Mouse (Mus musculus): ENCODE data around the gene Mical2. TPM values are rescaled to one million over a fixed set of nuclear protein-coding genes. Genes with fewer than 3 reads are reported as not detected.

The Mical2 gene
- total and polyA plus RNA-seq, 3 experiments: not detected

DNA sequence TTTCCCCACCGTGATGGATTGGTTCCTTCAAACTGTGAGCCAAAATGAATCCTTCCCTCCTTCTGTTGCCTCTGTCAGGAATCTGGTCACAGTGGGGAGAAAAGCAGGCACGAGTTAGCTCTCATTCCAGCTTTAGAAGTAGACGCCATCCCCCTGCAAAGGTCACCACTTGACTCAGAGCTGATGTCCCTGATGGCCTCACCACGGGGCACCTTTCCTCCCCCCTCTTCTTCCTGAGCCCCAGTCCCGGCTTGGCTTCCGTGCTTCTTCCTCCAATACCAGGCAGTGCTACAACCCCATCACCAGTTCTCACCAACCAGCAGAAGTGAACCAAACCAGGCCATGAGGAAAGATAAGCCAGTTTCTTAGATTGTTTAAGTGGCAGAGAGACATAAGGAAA is 16.9 kb downstream of the Mical2 start:
- Histone ChIP-seq H3K36me3 (ENCODE audit: control insufficient read depth in 1 of 2, insufficient read depth in 2 of 2, low read length in 2 of 2) (no peaks in the 10 kb centered on the region), H3K4me3 (ENCODE audit: control insufficient read depth in 1 of 2, insufficient read depth in 1 of 2, low read depth in 2 of 2, low read length in 2 of 2) (no peak overlapping the region), H3K9ac (ENCODE audit: control insufficient read depth, low read depth, low read length, poor library complexity, severe bottlenecking) (no peak overlapping the region), H3K79me2 (ENCODE audit: control insufficient read depth, insufficient read depth, low read length, poor library complexity) (no peaks in the 10 kb centered on the region), H3K27ac (ENCODE audit: control insufficient read depth, low read depth, low read length) (no peak overlapping the region), H3K27me3 (ENCODE audit: control insufficient read depth in 1 of 2, insufficient read depth in 2 of 2, low read length in 2 of 2) (no peaks in the 10 kb centered on the region), H3K4me1 (ENCODE audit: control insufficient read depth in 1 of 2, insufficient read depth in 2 of 2, low read length in 2 of 2) (no peaks in the 10 kb centered on the region), H3K9me3 (replicated peaks; ENCODE audit: insufficient read depth, low read length) (no peaks in the 10 kb centered on the region)
- DNase-seq (ENCODE audit: low read depth, low spot score): no peak
- no peak for TF ChIP-seq ZMIZ1 (IDR thresholded peaks at IDR 0.05; ENCODE audit: low read depth, low read length)
- TF ChIP-seq SMC3 (IDR thresholded peaks at IDR 0.05; ENCODE audit: low read depth, low read length): no peak
- TF ChIP-seq UBTF (IDR thresholded peaks at IDR 0.05; ENCODE audit: borderline replicate concordance, insufficient read depth, low read depth, low read length): no peak
- no peak for TF ChIP-seq POLR2A (IDR thresholded peaks at IDR 0.05; ENCODE audit: control insufficient read depth in 1 of 2, insufficient read depth in 1 of 2, low read depth in 1 of 2, low read length in 2 of 2, poor library complexity in 1 of 2)
- no peak for TF ChIP-seq CHD1 (IDR thresholded peaks at IDR 0.05; ENCODE audit: low read depth, low read length)
- no peak for TF ChIP-seq POLR2AphosphoS5 (IDR thresholded peaks at IDR 0.05; ENCODE audit: borderline replicate concordance, low read depth, low read length)
- no peak for TF ChIP-seq KAT2A (conservative IDR thresholded peaks at IDR 0.05; ENCODE audit: low read depth, low read length)
- no peak for TF ChIP-seq CTCF (IDR thresholded peaks at IDR 0.05 in 2 of 3, conservative IDR thresholded peaks at IDR 0.05 in 1 of 3; ENCODE audit: control insufficient read depth in 1 of 3, insufficient read depth in 1 of 3, low read depth in 2 of 3, low read length in 3 of 3, poor library complexity in 1 of 3, severe bottlenecking in 1 of 3)
- no peak for TF ChIP-seq RAD21 (IDR thresholded peaks at IDR 0.05; ENCODE audit: low read depth, low read length)
- TF ChIP-seq MAZ (IDR thresholded peaks at IDR 0.05; ENCODE audit: low read depth, low read length): no peak
- TF ChIP-seq ZC3H11A (IDR thresholded peaks at IDR 0.05; ENCODE audit: low read depth, low read length): no peak

DNA sequence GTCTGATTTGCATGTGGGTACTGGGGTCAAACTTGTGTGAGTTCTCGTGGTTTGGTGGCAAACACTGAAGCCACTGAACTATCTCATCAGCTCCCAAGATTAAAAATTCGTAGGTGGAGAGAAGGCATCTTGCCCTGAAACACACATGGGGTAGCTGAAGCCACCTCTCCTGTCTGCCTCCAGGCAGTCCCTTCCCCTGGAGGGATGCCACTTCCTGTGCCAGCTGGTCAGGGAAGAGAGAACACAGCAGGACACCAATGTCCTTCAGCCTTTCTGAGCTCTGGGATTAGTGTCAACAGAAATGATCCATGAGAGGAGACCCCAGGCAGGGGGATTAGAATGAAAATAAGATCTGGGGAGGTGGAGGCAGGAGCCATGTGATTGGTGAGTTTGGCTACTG is 18.4 kb downstream of the Mical2 start:
- TF ChIP-seq POLR2AphosphoS5 (IDR thresholded peaks at IDR 0.05; ENCODE audit: borderline replicate concordance, low read depth, low read length) (no peak), ZKSCAN1 (IDR thresholded peaks at IDR 0.05; ENCODE audit: low read depth, low read length) (no peak), SMC3 (IDR thresholded peaks at IDR 0.05; ENCODE audit: low read depth, low read length) (no peak), MXI1 (IDR thresholded peaks at IDR 0.05; ENCODE audit: low read depth, low read length) (no peak), RAD21 (IDR thresholded peaks at IDR 0.05; ENCODE audit: low read depth, low read length) (no peak), ZNF384 (IDR thresholded peaks at IDR 0.05; ENCODE audit: low read depth, low read length) (no peak), POLR2A (IDR thresholded peaks at IDR 0.05; ENCODE audit: control insufficient read depth in 1 of 2, insufficient read depth in 1 of 2, low read depth in 1 of 2, low read length in 2 of 2, poor library complexity in 1 of 2) (no peak), RCOR1 (IDR thresholded peaks at IDR 0.05; ENCODE audit: low read depth, low read length) (no peak), MAX (IDR thresholded peaks at IDR 0.05; ENCODE audit: low read length) (no peak), BHLHE40 (IDR thresholded peaks at IDR 0.05; ENCODE audit: borderline replicate concordance, low read depth, low read length) (no peak), NRF1 (IDR thresholded peaks at IDR 0.05; ENCODE audit: insufficient read depth, low read depth, low read length, poor library complexity, severe bottlenecking) (no peak), MAZ (IDR thresholded peaks at IDR 0.05; ENCODE audit: low read depth, low read length) (no peak), USF1 (IDR thresholded peaks at IDR 0.05; ENCODE audit: low read depth, low read length) (no peak)

More for the DNA sequence above, 18.4 kb downstream of the Mical2 start:
- no peak overlapping the region for H3K27ac ChIP-seq (ENCODE audit: control insufficient read depth, low read depth, low read length)
- no peak for DNase-seq (ENCODE audit: low read depth, low spot score)
- H3K36me3 ChIP-seq (ENCODE audit: control insufficient read depth in 1 of 2, insufficient read depth in 2 of 2, low read length in 2 of 2): no peaks in the 10 kb centered on the region
- no peaks in the 10 kb centered on the region for H3K4me1 ChIP-seq (ENCODE audit: control insufficient read depth in 1 of 2, insufficient read depth in 2 of 2, low read length in 2 of 2)
- H3K9ac ChIP-seq (ENCODE audit: control insufficient read depth, low read depth, low read length, poor library complexity, severe bottlenecking): no peak overlapping the region
- no peaks in the 10 kb centered on the region for H3K27me3 ChIP-seq (ENCODE audit: control insufficient read depth in 1 of 2, insufficient read depth in 2 of 2, low read length in 2 of 2)
- H3K79me2 ChIP-seq (ENCODE audit: control insufficient read depth, insufficient read depth, low read length, poor library complexity): no peaks in the 10 kb centered on the region
- H3K9me3 ChIP-seq (replicated peaks; ENCODE audit: insufficient read depth, low read length): no peaks in the 10 kb centered on the region
- H3K4me3 ChIP-seq (ENCODE audit: control insufficient read depth in 1 of 2, insufficient read depth in 1 of 2, low read depth in 2 of 2, low read length in 2 of 2): no peak overlapping the region
